Mouse (Mus musculus) CH12.LX (cell line): ENCODE measurements around the gene Farp1.
A peak's percentile ranks its signal among the peaks of the same experiment; 100 is the strongest.

Experiments used
- CTCF ChIP-seq, 2 experiments: IDR thresholded peaks in 1 of 2; conservative IDR thresholded peaks in 1 of 2; 2 replicates each; pipeline ENCODE4 v1.5.1; 2011 to 2012; ENCODE audit warnings: low read depth in 2 of 2, low read length in 2 of 2, improper control_type of control experiment in 1 of 2, inconsistent platforms in 1 of 2, mild to moderate bottlenecking in 1 of 2, moderate library complexity in 1 of 2
- EP300 ChIP-seq: IDR thresholded peaks from 2 replicates; pipeline ENCODE4 v1.6.1; 2011; ENCODE audit warnings: low read length, improper control_type of control experiment
- KAT2A ChIP-seq: IDR thresholded peaks from 2 replicates; pipeline ENCODE4 v1.6.1; 2012; ENCODE audit warnings: low read length, improper control_type of control experiment, inconsistent platforms; ENCODE audit not compliant: insufficient replicate concordance
- MAX ChIP-seq: IDR thresholded peaks from 2 replicates; pipeline ENCODE4 v1.6.1; 2011; ENCODE audit warnings: low read length, improper control_type of control experiment
- MEF2A ChIP-seq: IDR thresholded peaks from 2 replicates; pipeline ENCODE4 v1.6.1; 2014; ENCODE audit warnings: low read depth, mild to moderate bottlenecking, inconsistent platforms, low read length, improper control_type of control experiment, borderline replicate concordance
- MYC ChIP-seq: IDR thresholded peaks from 2 replicates; pipeline ENCODE4 v1.6.1; 2011; ENCODE audit warnings: low read depth, mild to moderate bottlenecking, improper control_type of control experiment, low read length
- POLR2A ChIP-seq: IDR thresholded peaks from 2 replicates; pipeline ENCODE4 v1.6.1; 2011; ENCODE audit warnings: low read depth, mild to moderate bottlenecking, improper control_type of control experiment, low read length
- POLR2AphosphoS2 ChIP-seq: IDR thresholded peaks from 2 replicates; pipeline ENCODE4 v1.6.1; 2011; ENCODE audit warnings: low read depth, low read length, improper control_type of control experiment
- RCOR1 ChIP-seq: conservative IDR thresholded peaks from 2 replicates; pipeline ENCODE4 v1.6.1; 2012; ENCODE audit warnings: low read depth, mild to moderate bottlenecking, inconsistent platforms, low read length, improper control_type of control experiment
- TCF12 ChIP-seq: IDR thresholded peaks from 2 replicates; pipeline ENCODE4 v1.6.1; 2014; ENCODE audit warnings: low read depth, mild to moderate bottlenecking, inconsistent platforms, low read length, improper control_type of control experiment
- UBTF ChIP-seq: IDR thresholded peaks from 2 replicates; pipeline ENCODE4 v1.6.1; 2012; ENCODE audit warnings: low read depth, mild to moderate bottlenecking, inconsistent platforms, low read length, improper control_type of control experiment, moderate library complexity
- ZC3H11A ChIP-seq: IDR thresholded peaks from 2 replicates; pipeline ENCODE4 v1.6.1; 2012; ENCODE audit warnings: low read depth, mild to moderate bottlenecking, inconsistent platforms, low read length, improper control_type of control experiment
- ZNF384 ChIP-seq: IDR thresholded peaks from 2 replicates; pipeline ENCODE4 v1.6.1; 2012; ENCODE audit warnings: low read depth, low read length, improper control_type of control experiment, inconsistent platforms

DNA sequence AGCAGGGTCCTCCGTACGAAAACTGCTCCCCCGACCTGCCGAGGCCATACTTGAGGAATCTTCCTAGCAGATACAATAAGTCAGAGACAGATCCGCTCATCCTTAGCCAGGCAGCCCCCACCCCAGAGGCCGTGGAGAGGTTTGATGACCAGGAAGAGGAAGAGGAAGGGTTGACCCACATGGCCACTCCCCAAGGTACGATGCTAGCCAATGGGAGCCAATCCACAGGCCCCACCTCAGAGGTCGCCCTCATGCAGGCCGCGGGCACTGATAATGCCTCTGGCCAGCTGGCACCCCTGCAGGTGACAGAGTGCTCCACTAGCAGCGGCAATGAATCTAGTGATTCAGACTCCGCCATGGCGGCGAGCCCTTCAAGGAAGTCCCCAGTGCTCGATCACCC is 209.1 kb downstream of the Farp1 start:
- TF ChIP-seq TCF12 (peak; percentile 39; the same call in 1 of the 2 replicates), CTCF (conservative IDR thresholded peaks at IDR 0.05 in 1 of 2, IDR thresholded peaks at IDR 0.05 in 1 of 2; ENCODE audit: low read depth in 2 of 2, low read length in 2 of 2) (0 out of 4 replicates have a peak, but pooled peaks of 1 of the 2 experiments have one; percentile 2), KAT2A (no peak), EP300 (no peak), UBTF (no peak), MAX (no peak), MYC (no peak), MEF2A (no peak), POLR2A (peak; percentile 72; the same call in 1 of the 2 replicates), ZC3H11A (no peak), RCOR1 (no peak), ZNF384 (no peak), POLR2AphosphoS2 (no peak)
